Mouse (Mus musculus) left cerebral cortex, postnatal 4 days (tissue): ENCODE results near the gene Ripk4. TPM values are rescaled to one million over a fixed set of nuclear protein-coding genes. Genes with fewer than 3 reads are reported as not detected.

ENCODE experiments used
- DNase-seq: peaks from one replicate; pipeline ENCODE4 v3.0.0-alpha.2; 2022
- intact Hi-C: fragments of 180-260 bp; cut with DNase I; formaldehyde crosslinking; loops from one replicate; pipeline ENCODE4 v1.15.1; 2025
- total RNA-seq, 2 experiments: library from RNA; stranded (reverse); gene quantifications; 2 replicates each; pipeline ENCODE4 v1.2.3; 2021

The Ripk4 gene
- total RNA-seq: under 1 TPM; 0.38 to 0.40 TPM

DNA sequence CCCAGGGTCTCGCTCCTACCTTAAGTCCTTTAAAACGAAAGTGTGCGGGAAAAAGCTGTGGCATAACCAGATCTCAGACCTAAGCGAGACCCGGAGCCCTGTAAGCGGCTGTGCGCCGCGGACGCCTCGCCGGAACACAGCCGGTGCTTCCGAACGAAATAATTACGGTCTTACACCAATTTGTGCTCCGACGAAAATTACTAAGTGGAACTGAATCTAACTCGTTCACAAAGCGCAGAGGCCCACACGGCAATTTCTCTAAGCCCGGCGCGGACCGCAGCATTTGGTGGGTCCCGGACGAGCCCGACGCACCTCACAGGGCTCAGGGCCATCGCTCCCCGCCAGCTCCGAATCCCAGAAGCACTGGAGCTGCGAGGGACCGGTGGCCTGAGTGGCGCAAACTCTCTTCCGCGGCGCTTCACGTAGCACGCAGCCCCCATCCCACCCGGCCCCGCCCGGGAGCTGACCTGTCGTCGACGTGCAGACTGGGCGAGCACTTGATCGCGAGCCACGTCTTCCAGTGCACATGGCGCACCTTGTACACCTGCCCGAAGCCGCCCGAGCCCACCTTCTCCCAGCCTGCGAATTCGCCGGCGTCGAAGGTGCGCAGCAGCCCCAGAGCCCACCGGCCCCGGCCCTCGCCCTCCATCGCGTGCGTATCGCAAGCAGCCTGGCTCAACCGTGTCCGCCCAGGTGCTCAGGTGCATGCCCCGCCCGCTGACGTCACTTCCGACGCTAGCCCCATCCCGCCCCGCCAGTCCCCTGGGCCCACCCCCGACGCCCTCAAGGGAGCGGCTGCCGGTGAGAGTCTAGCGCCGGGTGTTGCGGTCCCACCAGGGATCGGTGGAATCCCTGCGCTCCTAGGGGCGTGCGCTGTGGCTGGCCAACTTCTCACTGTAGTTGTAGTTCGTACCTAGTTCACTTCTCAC is at the start of gene Ripk4:
Gene Ripk4 (minus strand): TSS at position 727 of the 929 bp plus-strand sequence.
- intact Hi-C loops: loop anchor here (10.0 kb wide), 1 partner anchor 449 kb away; no protein-coding TSS in a partner anchor
- DNase-seq: no peak

DNA sequence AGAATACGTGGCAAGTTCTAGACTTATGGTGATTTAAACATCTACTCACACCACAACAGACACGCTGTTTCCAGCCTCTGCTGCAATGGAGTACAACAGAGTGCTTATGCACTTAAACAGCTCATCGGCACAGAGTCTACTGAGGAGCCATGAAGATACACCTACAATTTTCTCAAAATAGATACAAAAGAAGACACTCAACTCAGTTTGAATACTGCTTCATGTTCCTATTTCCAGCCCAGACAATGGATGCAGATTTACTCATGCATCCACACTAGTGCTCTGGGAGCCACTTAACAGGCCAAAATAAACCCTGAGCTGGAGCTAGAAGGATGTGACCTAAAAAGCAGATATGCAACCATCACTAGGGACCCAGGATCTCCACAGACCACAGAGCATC is 45.3 kb upstream of the Ripk4 start:
- no peak for DNase-seq
- intact Hi-C loops: no loop called here

DNA sequence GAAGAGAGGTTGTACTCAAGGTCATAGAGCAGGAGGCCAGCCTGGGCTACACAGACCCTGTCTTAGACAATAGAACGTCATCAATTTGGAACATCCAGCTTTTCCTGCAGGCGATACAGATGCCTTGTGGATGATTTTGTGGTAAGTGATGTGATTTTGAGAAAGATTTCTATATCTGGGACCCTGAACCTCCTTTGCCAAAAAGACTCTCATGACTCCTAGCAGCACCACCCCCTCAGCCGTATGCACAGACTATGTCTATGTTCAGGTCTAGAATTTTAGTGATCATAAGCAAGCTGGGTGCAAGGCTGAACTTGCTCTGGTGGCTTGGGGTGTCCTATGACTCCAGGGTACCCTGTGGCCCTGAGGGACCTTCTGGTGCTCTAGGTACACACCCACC is 42.1 kb upstream of the Ripk4 start:
- no peak for DNase-seq
- intact Hi-C loops: no loop called here

DNA sequence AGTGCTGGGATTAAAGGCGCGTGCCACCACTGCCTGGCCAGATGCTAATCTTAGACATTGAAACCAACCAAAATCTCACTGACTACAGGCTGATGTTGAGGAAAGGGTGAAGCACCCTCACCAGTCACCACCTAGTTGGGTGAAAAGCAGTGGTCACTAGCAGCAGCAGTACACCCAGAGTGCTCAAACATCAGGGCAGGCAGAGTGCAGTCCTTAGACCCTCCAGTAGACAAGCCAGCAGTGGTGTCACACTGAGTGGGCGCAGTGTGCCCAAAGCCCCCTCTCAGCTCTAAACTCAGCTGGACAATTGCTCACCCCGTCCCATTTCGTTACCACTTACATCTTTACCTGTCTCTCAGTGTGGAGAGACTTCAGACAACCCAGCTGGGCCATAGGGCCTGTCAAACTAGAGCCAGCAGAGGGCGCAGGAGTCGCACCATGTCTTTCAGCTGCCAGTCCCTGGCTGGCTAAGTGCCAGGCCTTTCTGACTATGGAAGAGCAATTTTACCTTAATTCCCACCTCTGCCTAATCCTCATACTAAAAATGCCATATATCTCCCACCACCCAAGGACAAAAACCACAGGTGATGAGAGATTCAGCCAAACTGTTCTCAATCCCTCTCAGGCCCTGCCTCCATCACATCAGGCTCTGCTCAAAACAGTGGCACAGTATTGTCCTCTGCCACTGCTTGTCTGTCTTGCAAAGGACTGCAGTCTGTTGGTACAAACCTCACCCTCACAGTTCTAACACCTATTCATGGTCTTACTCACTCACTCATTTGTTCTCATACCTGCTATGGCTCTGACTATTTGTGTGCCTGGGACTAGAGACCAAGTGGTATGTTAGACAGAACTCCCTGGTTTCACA is 41.3 kb upstream of the Ripk4 start:
- intact Hi-C loops: no loop called here
- peak; percentile 91 for DNase-seq

DNA sequence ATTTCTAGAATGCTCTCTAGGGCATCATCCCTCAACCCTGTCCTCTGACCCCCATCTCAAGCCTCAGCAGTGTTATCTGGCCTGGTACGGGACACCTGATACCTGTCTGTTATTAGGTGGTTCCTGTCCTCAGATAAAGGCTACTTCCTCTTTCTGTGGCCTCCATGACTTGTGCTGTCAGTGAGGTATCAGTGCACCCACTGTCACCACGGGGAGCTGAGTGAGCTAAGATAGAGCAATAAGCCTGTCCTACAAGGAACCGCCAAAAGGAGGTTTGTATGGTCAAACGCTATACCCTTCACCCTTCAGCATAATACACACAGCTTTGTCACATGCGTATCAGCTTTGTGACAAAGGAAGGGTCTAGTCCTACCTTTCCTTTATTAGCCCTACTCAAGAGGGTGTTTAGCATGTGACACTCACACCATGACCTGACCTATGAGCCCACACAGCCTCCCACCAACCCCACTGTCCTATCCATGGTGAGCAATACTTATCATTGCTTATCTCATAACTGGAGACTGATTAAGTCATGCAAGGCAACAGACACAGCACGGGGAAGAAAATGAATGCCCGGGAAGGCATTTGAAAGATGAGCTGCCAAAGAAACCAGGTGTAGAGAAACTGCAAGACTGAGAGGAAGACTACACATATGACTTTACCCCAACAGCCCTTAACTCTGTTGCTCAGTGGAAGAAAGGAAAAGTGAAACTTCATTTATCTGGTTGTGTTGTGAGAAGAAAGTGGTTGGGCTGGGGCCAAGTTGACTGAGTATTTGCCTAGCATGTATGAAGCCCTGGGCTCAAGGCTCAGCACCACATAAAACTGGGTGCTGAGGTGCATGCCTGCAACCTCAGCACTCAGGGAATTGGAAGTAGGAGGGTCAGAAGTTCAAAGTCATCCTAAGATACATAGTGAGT is 34.6 kb upstream of the Ripk4 start:
- intact Hi-C loops: no loop called here
- DNase-seq: no peak

DNA sequence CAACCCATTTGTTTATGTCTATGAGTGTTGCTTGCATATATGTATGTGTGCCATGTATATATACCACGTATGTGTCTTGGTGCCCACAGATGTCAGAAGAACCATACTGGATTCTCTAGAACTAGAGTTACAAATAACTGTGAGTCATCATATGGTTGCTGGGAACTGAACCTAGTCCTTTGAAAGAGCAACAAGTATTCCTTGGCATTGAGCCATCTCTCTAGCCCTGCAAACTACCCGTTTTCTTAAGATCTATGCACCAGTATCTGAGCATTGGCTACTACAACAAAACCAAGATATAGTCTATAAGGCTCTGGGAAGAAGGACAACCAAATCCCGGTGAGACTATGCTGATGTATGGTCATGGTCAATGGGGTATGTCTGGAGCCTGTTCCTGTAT is 33.6 kb upstream of the Ripk4 start:
- intact Hi-C loops: no loop called here
- no peak for DNase-seq

DNA sequence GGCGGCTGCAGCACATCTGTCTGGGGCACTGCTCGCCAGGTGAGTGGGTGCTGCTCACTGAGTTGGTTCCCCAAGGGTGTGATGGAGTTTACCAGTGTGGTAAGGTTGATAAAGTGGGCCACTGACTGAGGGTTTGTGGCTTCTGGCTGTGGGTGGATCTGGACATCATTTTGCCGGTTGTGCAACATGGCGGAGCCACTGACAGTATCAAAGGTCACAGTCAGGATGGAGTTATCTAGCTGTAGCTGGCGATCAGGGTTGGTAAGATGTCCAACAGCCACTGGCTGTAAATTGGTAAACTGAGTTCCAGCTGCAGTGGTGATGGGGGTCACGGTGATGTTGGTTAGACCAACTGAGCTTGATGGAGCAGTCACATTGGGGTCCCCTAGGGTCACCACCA is 30.7 kb upstream of the Ripk4 start:
- DNase-seq: no peak
- intact Hi-C loops: no loop called here

DNA sequence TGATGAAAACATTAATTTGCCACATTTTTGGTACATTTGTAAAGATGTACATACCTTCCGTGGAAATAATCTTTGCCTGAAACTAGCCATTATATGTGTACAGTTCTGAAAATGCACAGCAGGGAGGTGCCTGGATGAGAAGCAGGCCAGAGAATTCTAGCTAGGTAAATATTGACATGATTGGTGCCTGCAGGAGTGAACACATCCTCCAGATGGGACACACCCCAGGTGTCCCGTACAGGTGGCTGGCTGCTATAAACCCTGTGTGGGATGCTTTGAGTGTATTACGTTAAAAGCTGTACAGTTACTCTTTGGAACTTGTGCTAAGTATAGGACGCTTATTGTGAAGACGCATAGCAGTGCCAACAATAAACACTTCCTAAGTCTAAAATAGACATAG is 19.5 kb upstream of the Ripk4 start:
- no peak for DNase-seq
- intact Hi-C loops: no loop called here

DNA sequence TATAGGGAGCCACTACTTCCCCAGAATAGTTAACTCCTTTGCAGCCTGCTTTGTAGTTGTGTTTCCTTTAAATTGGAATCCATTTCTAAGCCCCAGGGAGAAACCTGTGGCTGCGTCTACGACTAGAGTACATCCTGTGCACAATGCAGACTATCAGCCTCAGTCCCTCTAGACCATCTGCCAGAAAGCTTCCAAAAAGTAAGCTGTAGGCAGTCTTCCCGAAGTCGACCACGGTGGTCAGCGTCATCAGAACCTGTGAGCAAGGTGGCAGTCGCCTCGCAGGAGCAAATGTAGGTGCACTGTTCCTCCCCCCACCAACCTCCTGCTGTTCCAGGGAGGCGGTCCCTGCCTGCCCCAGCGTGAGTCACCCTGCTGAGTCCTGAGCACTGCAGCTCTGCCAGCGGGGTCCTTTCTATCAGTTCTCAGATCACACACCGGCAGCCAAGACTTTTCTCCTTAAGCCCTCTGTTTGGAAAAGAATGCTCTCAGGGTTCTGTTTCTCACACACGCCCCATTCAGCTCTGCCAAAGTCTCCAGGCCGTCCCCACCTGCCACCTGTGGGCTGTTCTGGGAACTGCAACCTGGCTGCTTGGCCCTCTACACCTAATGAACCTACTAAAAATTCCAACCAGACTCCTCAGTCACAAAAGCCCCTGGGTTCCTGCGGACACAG is 14.9 kb upstream of the Ripk4 start:
- DNase-seq: peak; percentile 85
- intact Hi-C loops: no loop called here

DNA sequence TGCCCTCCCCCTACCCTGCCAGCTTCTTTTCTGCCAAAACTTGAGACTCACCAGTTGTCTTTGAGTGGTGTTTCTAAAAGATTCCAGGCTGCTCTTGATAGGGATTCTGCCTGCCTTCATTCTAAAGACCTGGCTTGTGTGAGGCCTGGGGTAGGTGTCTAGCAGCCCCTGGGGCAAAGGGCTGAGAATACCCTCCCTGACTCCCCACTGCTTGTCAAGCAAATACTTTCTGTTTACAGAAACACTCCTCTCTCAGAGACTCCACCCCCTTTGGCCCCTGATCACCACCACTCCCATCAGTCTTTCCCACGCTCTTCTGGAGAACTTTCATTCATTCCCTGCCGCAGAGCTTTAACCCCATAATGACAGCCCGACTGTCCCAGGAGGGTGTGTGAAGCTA is 2.9 kb upstream of the Ripk4 start:
- intact Hi-C loops: loop anchor here (10.0 kb wide), 1 partner anchor 452 kb away; no protein-coding TSS in a partner anchor
- DNase-seq: no peak

DNA sequence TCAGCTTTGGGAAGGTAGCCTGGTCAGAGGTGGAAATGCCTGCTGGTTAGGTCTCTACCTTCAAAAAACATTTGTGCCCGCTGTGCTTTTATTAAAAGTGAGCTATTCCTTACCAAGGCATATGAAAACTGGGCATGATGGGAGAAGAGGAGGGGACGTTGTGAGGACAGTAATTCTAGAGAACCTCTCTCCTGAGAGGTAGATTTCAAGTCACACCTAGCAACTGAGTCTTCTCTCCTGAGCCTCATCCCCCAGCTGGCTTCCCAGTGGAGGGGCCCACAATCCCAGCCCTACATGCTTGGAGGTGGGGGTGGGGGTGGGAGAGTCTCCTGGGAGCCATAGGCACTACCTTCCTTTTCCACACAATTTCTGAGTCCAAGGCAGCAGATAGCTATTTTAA is 1.0 kb upstream of the Ripk4 start:
- no peak for DNase-seq
- intact Hi-C loops: loop anchor here (10.0 kb wide), 1 partner anchor 450 kb away; no protein-coding TSS in a partner anchor

DNA sequence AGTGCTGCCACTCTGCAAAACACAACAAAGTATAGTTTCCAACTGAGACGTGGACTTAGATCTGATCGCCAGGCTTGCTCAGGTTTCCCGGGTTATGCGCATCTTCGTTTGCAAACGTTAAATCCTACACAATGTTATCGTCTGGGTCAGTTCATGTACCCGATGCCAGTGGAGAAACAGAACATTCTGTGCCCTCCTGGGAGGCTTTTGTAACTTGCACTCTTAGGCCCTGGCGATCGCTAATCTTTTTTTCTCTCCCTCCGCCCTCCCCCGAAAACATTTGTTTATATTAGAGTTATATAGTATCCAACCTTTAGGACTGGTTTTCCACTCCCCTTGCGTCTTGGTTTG is 378 bp upstream of the Ripk4 start:
- DNase-seq: no peak
- intact Hi-C loops: loop anchor here (10.0 kb wide), 1 partner anchor 449 kb away; no protein-coding TSS in a partner anchor

DNA sequence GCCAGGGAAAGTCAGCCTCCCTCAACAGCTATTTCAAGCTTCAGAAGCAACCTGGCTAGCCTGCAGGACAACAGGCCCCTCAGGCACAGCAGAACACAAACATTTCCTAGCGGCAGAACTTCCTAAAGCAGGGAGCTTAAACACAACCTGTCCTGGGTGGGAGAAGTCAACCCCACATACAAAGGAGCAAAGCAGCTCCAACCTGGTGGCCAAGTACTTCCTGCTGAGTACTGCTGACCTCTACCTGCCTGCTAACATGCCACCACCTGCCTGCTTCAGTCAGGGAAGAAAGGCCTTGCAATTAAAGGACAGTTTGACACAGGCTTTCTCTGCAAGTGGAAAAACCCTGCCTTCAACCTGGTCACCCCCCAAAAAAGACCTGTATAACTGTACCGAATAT is 1.8 kb downstream of the Ripk4 start:
- no peak for DNase-seq

DNA sequence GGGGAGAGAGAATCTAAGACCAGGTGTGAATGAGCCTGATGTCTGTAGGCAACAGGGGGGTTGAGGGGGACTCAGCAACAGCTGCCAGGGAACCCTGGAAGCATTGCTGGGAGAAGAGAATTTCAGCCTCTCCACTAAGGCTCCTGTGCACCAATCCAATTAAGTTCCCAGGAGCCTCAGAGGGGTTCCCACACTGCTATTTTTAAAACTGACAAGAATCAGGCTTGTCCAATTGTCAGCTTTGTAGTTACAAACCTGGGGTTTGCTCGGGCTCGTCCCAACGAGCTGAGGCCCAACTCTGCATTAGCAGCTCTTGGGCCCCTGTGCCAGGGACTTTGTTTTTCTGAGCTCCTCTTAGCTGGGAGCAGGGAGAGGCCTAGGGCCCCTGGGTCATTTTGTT is 3.9 kb downstream of the Ripk4 start:
- intact Hi-C loops: loop anchor here (10.0 kb wide), 1 partner anchor 445 kb away; no protein-coding TSS in a partner anchor
- no peak for DNase-seq

More for the DNA sequence above, 1.8 kb downstream of the Ripk4 start:
- intact Hi-C loops: loop anchor here (10.0 kb wide), 1 partner anchor 447 kb away; no protein-coding TSS in a partner anchor

DNA sequence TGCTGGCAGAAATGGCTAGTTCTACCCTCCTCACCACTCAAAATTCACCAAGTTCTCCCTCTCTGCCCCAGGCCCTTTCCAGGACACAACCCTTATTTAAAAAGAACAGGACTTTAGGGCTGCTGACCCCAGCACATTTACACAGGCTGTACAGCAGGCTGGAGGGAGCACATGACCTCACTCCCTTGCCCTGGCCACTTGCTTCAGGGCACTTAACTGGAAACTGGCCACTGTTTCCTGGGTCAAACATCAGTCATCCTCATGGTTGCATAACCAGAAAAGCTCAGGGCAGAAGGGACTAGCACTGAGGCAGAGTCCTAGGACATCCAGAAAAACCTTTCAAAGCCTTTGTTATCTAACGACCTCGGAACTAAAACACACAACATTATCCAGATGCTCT is 5.3 kb downstream of the Ripk4 start:
- intact Hi-C loops: no loop called here
- no peak for DNase-seq

DNA sequence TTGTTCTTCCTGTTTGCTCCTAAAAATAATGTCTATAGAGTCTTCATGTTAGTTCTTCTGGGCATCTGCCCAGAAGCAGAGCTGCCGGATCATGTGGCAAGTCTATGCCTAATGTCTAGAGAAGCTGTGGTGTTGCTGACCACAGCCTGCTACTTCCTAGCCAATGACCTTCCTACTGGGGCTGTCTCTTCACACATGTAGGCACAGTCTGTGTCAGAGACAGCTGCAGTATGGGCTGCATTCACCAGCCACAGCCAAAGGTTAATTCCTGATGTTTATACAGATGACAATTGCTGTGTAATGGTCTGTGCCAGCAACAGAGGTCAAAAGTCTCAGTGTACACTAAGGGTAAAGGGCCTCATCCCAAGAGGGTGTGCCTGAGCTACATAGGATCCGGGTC is 7.1 kb downstream of the Ripk4 start:
- no peak for DNase-seq
- intact Hi-C loops: no loop called here

DNA sequence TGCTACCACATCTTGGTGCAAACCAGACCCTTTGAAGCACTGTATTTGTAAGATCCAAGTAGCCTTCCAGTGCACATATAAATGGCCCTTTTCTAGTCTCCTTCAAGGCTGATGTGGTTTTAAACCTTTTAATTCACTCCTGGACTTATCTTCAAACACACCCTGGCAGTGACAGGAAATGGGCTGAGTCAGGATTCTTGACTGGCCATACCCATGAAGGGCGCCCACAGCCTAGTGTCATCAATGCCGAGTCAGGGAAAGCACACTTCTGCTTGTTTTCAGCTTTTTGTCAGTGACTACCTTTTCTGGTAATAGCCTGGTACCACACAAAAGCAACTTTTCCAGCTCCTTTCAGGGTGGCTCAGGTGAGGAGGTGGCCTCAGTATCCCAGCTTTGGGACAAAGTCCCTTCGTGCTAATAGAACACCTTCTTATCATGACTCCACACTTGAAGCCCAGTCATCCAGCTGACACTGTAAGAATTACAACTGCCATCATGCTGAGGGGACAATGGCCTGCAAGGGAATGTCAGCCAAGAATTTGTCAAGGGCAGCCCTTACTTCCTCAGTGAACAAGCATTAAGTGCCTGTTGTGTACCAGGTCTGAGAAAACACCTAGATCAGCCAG is 11.2 kb downstream of the Ripk4 start:
- no peak for DNase-seq
- intact Hi-C loops: no loop called here

DNA sequence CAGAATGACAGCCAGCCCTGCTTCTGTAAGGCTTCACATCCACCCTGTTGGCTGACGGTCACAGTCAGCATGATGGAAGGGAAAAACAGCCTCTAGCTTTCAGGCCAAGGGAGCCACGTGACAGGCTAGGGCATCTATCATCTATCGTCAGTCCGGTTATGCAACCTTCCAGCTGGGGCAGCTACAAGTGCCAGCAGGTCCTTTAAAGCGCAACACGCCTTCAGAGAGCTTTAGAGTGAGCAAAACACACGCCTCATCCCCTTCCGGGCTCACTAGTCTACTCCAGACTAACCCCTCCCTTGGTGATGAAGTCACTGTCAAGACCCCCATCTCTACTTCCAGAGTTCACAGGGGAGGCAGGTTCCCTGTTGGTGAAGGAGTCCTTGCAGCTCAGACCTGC is 11.7 kb downstream of the Ripk4 start:
- no peak for DNase-seq
- intact Hi-C loops: no loop called here

DNA sequence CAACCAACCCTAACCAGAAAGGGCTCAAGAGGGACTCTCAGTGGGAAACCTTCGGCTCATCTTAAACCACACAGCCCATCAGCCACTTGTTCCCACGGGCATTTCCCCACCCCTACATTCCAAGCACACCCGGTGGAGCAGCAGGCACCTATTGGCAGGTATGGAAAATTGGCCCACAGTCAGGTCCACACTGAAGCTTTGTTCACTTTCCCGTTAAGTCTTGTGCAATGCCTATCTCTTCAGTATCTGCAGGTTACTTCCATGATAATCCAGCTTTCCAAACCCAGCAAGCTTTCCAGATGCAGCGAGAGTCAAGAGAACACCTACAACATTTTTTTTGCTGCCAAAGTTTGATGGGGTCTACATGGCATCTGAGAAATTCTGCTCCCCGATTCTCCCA is 15.2 kb downstream of the Ripk4 start:
- DNase-seq: no peak
- intact Hi-C loops: no loop called here
